Mouse (Mus musculus): ENCODE data around the gene Gm10644. TPM values are rescaled to one million over a fixed set of nuclear protein-coding genes. Genes with fewer than 3 reads are reported as not detected.

The Gm10644 gene
- polyA plus RNA-seq, 1 experiment = 0.98 TPM

DNA sequence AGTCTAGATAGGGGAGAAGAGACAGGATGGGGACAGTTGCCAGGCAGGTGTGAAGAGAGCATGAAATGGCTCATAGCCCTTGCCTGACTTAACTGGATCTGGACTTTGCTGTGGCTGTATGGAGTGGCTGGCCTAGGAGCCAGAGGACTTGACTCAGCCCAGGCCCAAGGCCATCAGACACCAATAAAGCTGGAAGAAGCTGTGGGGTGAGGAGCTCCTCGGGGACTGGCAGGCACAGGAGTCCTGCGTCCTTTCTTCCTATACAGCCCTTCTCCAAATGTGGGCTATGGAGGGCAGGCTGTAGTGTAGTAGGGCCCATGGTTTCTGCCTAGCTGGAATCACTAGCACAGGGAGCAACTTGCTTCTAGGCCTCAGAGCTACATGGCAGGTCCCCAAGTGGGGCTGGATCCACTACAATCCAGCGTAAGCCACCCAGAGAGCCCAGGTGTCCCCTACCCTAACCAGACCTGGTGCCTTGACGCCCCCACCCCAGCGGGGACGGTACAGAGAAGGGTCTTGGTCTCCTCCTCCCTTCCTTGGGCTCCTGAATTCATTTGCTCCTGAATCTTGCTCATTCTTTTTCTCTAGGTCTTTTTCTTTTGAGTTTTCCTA lies 13.8 kb downstream of the Gm10644 start:
- Histone ChIP-seq H3K27ac (ENCODE audit: insufficient read depth, low read depth, low read length) (no peak overlapping the region), H3K4me3 (ENCODE audit: insufficient read depth, low read length) (no peak overlapping the region), H3K4me1 (ENCODE audit: control insufficient read depth, insufficient read depth, low read length) (no peaks in the 10 kb centered on the region)
- TF ChIP-seq CTCF (IDR thresholded peaks at IDR 0.05; ENCODE audit: low read depth, low read length) = no peak
- TF ChIP-seq POLR2A (IDR thresholded peaks at IDR 0.05; ENCODE audit: borderline replicate concordance, low read depth, low read length) = no peak

DNA sequence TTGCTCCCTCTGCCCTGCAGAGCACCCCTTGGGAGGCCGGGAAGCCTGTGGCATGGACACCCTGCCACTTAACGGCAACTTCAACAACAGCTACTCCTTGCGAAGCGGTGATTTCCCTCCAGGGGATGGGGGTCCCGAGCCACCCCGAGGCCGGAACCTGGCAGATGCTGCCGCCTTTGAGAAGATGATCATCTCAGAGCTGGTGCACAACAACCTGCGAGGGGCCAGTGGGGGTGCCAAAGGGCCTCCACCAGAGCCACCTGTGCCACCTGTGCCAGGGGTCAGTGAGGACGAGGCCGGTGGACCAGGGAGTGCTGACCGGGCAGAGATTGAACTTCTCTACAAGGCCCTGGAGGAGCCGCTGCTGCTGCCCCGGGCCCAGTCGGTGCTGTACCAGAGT lies 16.7 kb downstream of the Gm10644 start:
- Histone ChIP-seq H3K4me3 (ENCODE audit: insufficient read depth, low read length) (no peak overlapping the region), H3K4me1 (ENCODE audit: control insufficient read depth, insufficient read depth, low read length) (no peaks in the 10 kb centered on the region), H3K27ac (ENCODE audit: insufficient read depth, low read depth, low read length) (no peak overlapping the region)
- TF ChIP-seq CTCF (IDR thresholded peaks at IDR 0.05; ENCODE audit: low read depth, low read length) (no peak), POLR2A (IDR thresholded peaks at IDR 0.05; ENCODE audit: borderline replicate concordance, low read depth, low read length) (no peak)

DNA sequence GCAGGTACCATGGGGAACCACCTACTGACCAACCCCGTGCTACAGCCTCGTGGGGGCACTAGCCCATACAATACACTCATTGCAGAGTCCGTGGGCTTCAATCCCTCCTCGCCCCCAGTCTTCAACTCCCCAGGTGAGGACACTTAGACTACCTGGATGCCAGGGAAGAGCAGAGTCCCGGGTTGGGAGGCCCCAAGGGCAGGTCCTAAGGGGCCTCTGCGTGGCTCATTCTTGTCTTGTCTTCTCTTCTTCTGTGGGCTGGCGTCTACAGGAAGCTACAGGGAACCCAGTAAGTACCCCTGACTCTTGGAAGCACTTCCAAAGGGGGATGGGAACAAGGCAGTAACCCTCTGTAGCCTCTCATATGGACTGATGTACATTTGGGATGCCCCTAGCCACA lies 17.4 kb downstream of the Gm10644 start:
- no peak for TF ChIP-seq POLR2A (IDR thresholded peaks at IDR 0.05; ENCODE audit: borderline replicate concordance, low read depth, low read length)
- TF ChIP-seq CTCF (IDR thresholded peaks at IDR 0.05; ENCODE audit: low read depth, low read length) = no peak
- Histone ChIP-seq H3K27ac (ENCODE audit: insufficient read depth, low read depth, low read length) (no peak overlapping the region), H3K4me1 (ENCODE audit: control insufficient read depth, insufficient read depth, low read length) (no peaks in the 10 kb centered on the region), H3K4me3 (ENCODE audit: insufficient read depth, low read length) (no peak overlapping the region)

DNA sequence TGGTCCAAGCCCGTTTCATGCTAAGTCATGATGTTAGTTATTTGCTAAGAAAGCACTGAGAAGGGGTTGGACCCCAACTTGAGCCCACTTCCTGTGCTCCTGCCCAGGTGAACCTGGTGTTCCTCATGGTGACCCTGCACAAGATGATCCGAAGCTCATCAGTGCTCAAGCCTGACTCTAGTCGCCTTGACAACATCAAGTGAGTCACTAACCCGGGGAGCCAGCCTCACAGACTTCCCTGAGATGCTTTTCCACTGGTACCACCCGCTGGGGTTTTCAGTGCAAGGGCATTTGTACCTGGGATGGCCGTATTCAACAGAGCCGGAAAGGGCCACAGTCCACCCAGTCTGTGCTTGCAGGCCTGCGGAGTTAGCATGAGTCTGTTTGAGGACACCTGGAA lies 19.6 kb downstream of the Gm10644 start:
- TF ChIP-seq CTCF (IDR thresholded peaks at IDR 0.05; ENCODE audit: low read depth, low read length) (no peak), POLR2A (IDR thresholded peaks at IDR 0.05; ENCODE audit: borderline replicate concordance, low read depth, low read length) (no peak)
- no peak overlapping the region for H3K27ac ChIP-seq (ENCODE audit: insufficient read depth, low read depth, low read length)
- H3K4me1 ChIP-seq (ENCODE audit: control insufficient read depth, insufficient read depth, low read length) = no peaks in the 10 kb centered on the region
- no peak overlapping the region for H3K4me3 ChIP-seq (ENCODE audit: insufficient read depth, low read length)

DNA sequence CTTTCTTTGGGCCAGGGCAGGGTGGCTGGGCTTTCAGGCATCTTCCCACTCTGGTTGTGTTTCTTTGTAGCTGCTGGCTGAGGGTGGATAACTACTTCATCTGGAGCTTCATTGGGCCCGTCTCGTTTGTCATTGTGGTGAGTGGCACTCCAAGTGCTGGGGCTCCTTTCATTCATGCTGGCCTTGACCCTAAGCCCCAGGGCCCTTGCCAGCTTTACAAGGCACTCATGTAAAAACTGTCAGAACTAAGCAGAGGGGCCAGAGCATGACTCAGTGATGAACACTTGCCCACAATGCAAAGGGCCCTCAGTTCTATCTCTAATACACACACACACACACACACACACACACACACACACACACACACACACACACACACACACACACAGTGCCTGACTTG lies 20.0 kb downstream of the Gm10644 start:
- Histone ChIP-seq H3K27ac (ENCODE audit: insufficient read depth, low read depth, low read length) (no peak overlapping the region), H3K4me3 (ENCODE audit: insufficient read depth, low read length) (no peak overlapping the region), H3K4me1 (ENCODE audit: control insufficient read depth, insufficient read depth, low read length) (no peaks in the 10 kb centered on the region)
- TF ChIP-seq CTCF (IDR thresholded peaks at IDR 0.05; ENCODE audit: low read depth, low read length) = no peak
- TF ChIP-seq POLR2A (IDR thresholded peaks at IDR 0.05; ENCODE audit: borderline replicate concordance, low read depth, low read length) = no peak

DNA sequence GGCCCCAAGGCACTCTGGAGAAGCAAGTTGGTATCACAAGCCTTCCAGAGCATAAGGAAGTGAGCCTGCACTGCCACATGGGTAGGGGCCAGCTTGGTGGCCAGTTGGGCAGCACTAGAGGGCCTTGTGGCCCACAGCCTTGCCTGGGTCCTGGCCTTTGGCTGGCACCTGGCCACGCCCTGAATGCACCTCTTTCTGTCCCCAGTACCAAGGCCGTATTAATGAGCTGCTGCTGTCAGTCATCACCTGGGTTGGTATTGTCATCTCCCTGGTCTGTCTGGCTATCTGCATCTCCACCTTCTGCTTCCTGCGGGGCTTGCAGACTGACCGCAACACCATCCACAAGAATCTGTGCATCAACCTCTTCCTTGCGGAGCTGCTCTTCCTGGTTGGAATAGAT lies 20.8 kb downstream of the Gm10644 start:
- TF ChIP-seq CTCF (IDR thresholded peaks at IDR 0.05; ENCODE audit: low read depth, low read length) = no peak
- no peak for TF ChIP-seq POLR2A (IDR thresholded peaks at IDR 0.05; ENCODE audit: borderline replicate concordance, low read depth, low read length)
- no peak overlapping the region for H3K27ac ChIP-seq (ENCODE audit: insufficient read depth, low read depth, low read length)
- no peaks in the 10 kb centered on the region for H3K4me1 ChIP-seq (ENCODE audit: control insufficient read depth, insufficient read depth, low read length)
- no peak overlapping the region for H3K4me3 ChIP-seq (ENCODE audit: insufficient read depth, low read length)

DNA sequence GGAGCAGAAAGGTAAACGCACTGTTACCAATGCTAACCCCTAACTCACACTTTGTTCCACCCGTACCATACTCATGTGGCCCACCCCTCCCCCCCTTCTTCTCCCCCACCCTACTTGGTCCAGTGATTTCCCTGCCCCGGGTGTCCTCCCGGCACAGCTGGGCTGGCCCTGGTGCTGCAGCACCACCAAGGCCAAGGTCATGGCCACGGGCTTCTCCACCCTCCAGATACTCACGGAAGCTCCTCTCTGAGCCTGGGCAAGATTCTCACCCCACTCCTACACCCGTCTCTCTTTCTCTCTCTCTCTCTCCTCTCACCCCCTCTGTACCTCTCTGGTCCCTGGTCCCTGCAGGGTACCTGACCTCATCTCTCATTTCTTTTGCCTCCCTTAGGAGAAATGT lies 28.7 kb downstream of the Gm10644 start:
- Histone ChIP-seq H3K4me1 (ENCODE audit: control insufficient read depth, insufficient read depth, low read length) (no peaks in the 10 kb centered on the region), H3K4me3 (ENCODE audit: insufficient read depth, low read length) (no peak overlapping the region), H3K27ac (ENCODE audit: insufficient read depth, low read depth, low read length) (no peak overlapping the region)
- no peak for TF ChIP-seq CTCF (IDR thresholded peaks at IDR 0.05; ENCODE audit: low read depth, low read length)
- TF ChIP-seq POLR2A (IDR thresholded peaks at IDR 0.05; ENCODE audit: borderline replicate concordance, low read depth, low read length) = no peak

DNA sequence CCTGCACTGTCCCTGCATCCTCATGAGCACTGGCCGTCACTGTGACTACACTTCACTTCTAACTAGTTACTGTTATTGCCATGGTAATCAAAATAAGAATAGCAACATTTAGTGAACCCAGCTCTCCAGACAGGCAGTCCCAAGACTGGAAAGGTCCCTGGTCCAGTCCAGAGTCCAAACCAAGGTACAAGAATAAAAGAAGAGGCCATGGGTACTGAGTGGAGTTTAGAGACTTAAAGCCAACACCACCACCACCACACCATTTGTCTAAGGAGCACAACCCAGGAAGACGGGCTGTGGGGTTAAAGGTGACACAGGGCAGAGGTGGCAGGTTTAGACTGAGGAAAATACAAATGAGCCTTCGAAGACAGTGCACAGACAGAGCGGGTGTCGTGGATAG lies 30.4 kb downstream of the Gm10644 start:
- no peak overlapping the region for H3K4me3 ChIP-seq (ENCODE audit: insufficient read depth, low read length)
- H3K4me1 ChIP-seq (ENCODE audit: control insufficient read depth, insufficient read depth, low read length) = no peaks in the 10 kb centered on the region
- TF ChIP-seq POLR2A (IDR thresholded peaks at IDR 0.05; ENCODE audit: borderline replicate concordance, low read depth, low read length) (no peak), CTCF (IDR thresholded peaks at IDR 0.05; ENCODE audit: low read depth, low read length) (no peak)
- H3K27ac ChIP-seq (ENCODE audit: insufficient read depth, low read depth, low read length) = no peak overlapping the region

DNA sequence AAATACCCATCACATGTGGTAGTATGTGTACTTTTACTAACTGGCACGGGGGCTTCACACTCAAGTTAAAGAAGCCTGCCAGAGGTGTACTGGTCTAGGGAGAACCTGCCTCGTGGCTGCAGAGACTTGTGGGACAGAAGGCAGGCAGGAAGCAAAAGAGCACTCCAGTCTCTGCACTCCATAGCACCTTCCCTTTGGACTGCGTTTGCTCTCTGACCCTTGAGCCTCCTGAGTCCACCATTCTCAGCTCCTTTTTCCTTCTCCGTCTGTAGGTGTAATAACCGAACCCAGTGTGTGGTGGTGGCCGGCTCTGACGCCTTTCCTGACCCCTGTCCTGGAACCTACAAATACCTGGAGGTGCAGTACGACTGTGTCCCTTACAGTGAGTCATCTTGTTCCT lies 32.3 kb downstream of the Gm10644 start:
- Histone ChIP-seq H3K4me1 (ENCODE audit: control insufficient read depth, insufficient read depth, low read length) (no peaks in the 10 kb centered on the region), H3K27ac (ENCODE audit: insufficient read depth, low read depth, low read length) (no peak overlapping the region), H3K4me3 (ENCODE audit: insufficient read depth, low read length) (no peak overlapping the region)
- no peak for TF ChIP-seq POLR2A (IDR thresholded peaks at IDR 0.05; ENCODE audit: borderline replicate concordance, low read depth, low read length)

DNA sequence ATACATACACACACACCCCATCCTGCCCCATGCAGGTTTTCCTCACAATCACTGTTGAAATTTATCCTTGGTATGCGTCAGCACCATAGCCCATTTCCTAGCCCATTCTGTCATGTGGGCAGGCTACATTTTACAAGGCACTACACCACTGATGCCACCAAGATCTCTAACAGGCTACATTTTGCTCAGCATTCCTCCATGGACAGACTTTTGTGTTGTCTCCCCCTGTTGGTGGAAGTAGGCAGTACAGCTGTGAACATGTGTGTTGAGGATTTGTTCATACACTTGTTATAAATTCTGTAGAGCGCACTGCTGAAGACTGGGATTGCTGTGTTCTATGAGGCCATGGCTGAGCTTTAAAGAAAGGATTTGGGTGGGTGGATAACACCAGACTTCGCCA lies 33.4 kb downstream of the Gm10644 start:
- Histone ChIP-seq H3K4me3 (ENCODE audit: insufficient read depth, low read length) (no peak overlapping the region), H3K4me1 (ENCODE audit: control insufficient read depth, insufficient read depth, low read length) (no peaks in the 10 kb centered on the region), H3K27ac (ENCODE audit: insufficient read depth, low read depth, low read length) (no peak overlapping the region)
- no peak for TF ChIP-seq POLR2A (IDR thresholded peaks at IDR 0.05; ENCODE audit: borderline replicate concordance, low read depth, low read length)
- no peak for TF ChIP-seq CTCF (IDR thresholded peaks at IDR 0.05; ENCODE audit: low read depth, low read length)

DNA sequence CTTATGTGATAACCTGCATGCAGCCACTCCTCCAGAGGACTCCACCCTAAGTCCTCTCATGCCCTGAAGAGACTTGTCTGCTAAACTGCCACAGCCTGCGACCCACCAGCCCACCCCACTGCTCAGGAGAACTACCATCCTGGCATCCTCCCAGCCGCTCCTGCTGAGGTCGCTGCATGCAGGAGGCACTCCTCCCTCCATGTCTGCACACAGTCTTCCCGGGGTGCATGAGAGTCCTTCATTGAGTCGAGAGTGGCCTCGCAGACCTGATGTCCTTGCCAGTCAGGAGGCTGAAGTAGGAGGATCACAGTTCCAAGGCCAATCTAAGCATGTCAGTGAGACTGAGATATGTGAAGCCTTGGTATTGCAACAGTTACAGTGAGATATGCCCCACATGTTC lies 37.4 kb downstream of the Gm10644 start:
- Histone ChIP-seq H3K4me1 (ENCODE audit: control insufficient read depth, insufficient read depth, low read length) (peaks cover 4% of the 10 kb centered on the region), H3K27ac (ENCODE audit: insufficient read depth, low read depth, low read length) (no peak overlapping the region), H3K4me3 (ENCODE audit: insufficient read depth, low read length) (no peak overlapping the region)
- TF ChIP-seq CTCF (IDR thresholded peaks at IDR 0.05; ENCODE audit: low read depth, low read length) = no peak
- no peak for TF ChIP-seq POLR2A (IDR thresholded peaks at IDR 0.05; ENCODE audit: borderline replicate concordance, low read depth, low read length)
